Mouse (Mus musculus): ENCODE data around the gene Fam131b.
A peak's percentile ranks its signal among the peaks of the same experiment; 100 is the strongest.

Fam131b gene

GRCm38 (mm10) chr6:42324482-42325267 lies at the start of gene Fam131b:
Gene Fam131b (minus strand): TSS chr6:42324643.
- peak; percentile 89 to 95 for DNase-seq

GRCm38 (mm10) chr6:42373669-42374430 lies 49.4 kb upstream of the Fam131b start:
- DNase-seq: peak in 1 of 2 experiments; percentile 11

- DNase-seq: peak; percentile 75 to 82
These were observed 48.5 kb upstream of the Fam131b start, which contains the start of gene Epha1 for GRCm38 (mm10) chr6:42372816-42373547. Gene Epha1 (minus strand): TSS chr6:42373268.

- peak in 1 of 2 experiments; percentile 6 for DNase-seq
These were observed 48.0 kb upstream of the Fam131b start for GRCm38 (mm10) chr6:42372421-42372815.

GRCm38 (mm10) chr6:42372001-42372400 lies 47.6 kb upstream of the Fam131b start:
- no peak for DNase-seq

- peak; percentile 7 to 8 for DNase-seq
These were observed 46.4 kb upstream of the Fam131b start for GRCm38 (mm10) chr6:42370630-42371363.

- no peak for DNase-seq
These were observed 45.4 kb upstream of the Fam131b start for GRCm38 (mm10) chr6:42369870-42370269.

- no peak for DNase-seq
These were observed 40.8 kb upstream of the Fam131b start for GRCm38 (mm10) chr6:42365215-42365614.

- DNase-seq: peak in 1 of 2 experiments; percentile 8
These were observed 40.2 kb upstream of the Fam131b start for GRCm38 (mm10) chr6:42364607-42365006.

- DNase-seq: no peak
These were observed 39.6 kb upstream of the Fam131b start for GRCm38 (mm10) chr6:42364066-42364465.

GRCm38 (mm10) chr6:42362974-42363373 lies 38.5 kb upstream of the Fam131b start:
- DNase-seq: peak in 1 of 2 experiments; percentile 36

- no peak for DNase-seq
These were observed 38.1 kb upstream of the Fam131b start for GRCm38 (mm10) chr6:42362497-42362896.

- DNase-seq: no peak
These were observed 37.6 kb upstream of the Fam131b start for GRCm38 (mm10) chr6:42362074-42362473.

GRCm38 (mm10) chr6:42361041-42361895 lies 36.8 kb upstream of the Fam131b start:
- no peak for DNase-seq

- DNase-seq: no peak
These were observed 35.9 kb upstream of the Fam131b start for GRCm38 (mm10) chr6:42360231-42360840.

GRCm38 (mm10) chr6:42359364-42360147 lies 35.1 kb upstream of the Fam131b start:
- DNase-seq: no peak

GRCm38 (mm10) chr6:42358901-42359300 lies 34.5 kb upstream of the Fam131b start:
- peak in 1 of 2 experiments; percentile 13 for DNase-seq

- DNase-seq: peak in 1 of 2 experiments; percentile 7
These were observed 33.5 kb upstream of the Fam131b start for GRCm38 (mm10) chr6:42357901-42358300.

- DNase-seq: no peak
These were observed 32.5 kb upstream of the Fam131b start for GRCm38 (mm10) chr6:42356913-42357312.
